Mouse (Mus musculus) fat pad, adult 2 months (tissue): ENCODE data around the gene Mroh2a.

Source experiments
- DNase-seq: peaks from one replicate; pipeline ENCODE4 v3.0.0-alpha.2; 2011; ENCODE audit warnings: low read depth, low spot score; ENCODE audit errors: extremely low read depth

Mroh2a gene

GRCm38 (mm10) chr1:88258361-88258760 is 31.6 kb downstream of the Mroh2a start:
- no peak for DNase-seq

- no peak for DNase-seq
Measured at GRCm38 (mm10) chr1:88258881-88259642, 32.3 kb downstream of the Mroh2a start.

GRCm38 (mm10) chr1:88259643-88260024 is 32.8 kb downstream of the Mroh2a start:
- DNase-seq = no peak

- DNase-seq = no peak
Measured at GRCm38 (mm10) chr1:88260114-88260513, 33.3 kb downstream of the Mroh2a start.

GRCm38 (mm10) chr1:88260604-88261377 is 34.0 kb downstream of the Mroh2a start:
- no peak for DNase-seq

GRCm38 (mm10) chr1:88261706-88262105 is 34.9 kb downstream of the Mroh2a start:
- no peak for DNase-seq

- peak; percentile 58 for DNase-seq
Measured at GRCm38 (mm10) chr1:88262255-88262654, 35.5 kb downstream of the Mroh2a start.

GRCm38 (mm10) chr1:88262961-88263360 is 36.2 kb downstream of the Mroh2a start:
- DNase-seq = no peak

GRCm38 (mm10) chr1:88263778-88264177 is 37.0 kb downstream of the Mroh2a start:
- no peak for DNase-seq

GRCm38 (mm10) chr1:88264237-88264868 is 37.6 kb downstream of the Mroh2a start:
- no peak for DNase-seq

GRCm38 (mm10) chr1:88264869-88265240 is 38.1 kb downstream of the Mroh2a start:
- DNase-seq = no peak

GRCm38 (mm10) chr1:88266123-88266522 is 39.3 kb downstream of the Mroh2a start:
- no peak for DNase-seq

GRCm38 (mm10) chr1:88267489-88267888 is 40.7 kb downstream of the Mroh2a start:
- DNase-seq = no peak

GRCm38 (mm10) chr1:88268070-88268469 is 41.3 kb downstream of the Mroh2a start:
- no peak for DNase-seq

- DNase-seq = no peak
Measured at GRCm38 (mm10) chr1:88269539-88270309, 42.9 kb downstream of the Mroh2a start.

GRCm38 (mm10) chr1:88272851-88273250 is 46.1 kb downstream of the Mroh2a start:
- no peak for DNase-seq

GRCm38 (mm10) chr1:88273326-88273725 is 46.5 kb downstream of the Mroh2a start:
- no peak for DNase-seq

- DNase-seq = no peak
Measured at GRCm38 (mm10) chr1:88273832-88274231, 47.0 kb downstream of the Mroh2a start.

GRCm38 (mm10) chr1:88274371-88275077 is 47.7 kb downstream of the Mroh2a start:
- no peak for DNase-seq

- DNase-seq = no peak
Measured at GRCm38 (mm10) chr1:88275078-88275680, 48.4 kb downstream of the Mroh2a start.
